In genomic region chr19:47219622-47220021, GRCm38 (mm10) we compare ENCODE assay signal across 14 mouse cellular contexts. TPM values are rescaled to one million over a fixed set of nuclear protein-coding genes. Genes with fewer than 3 reads are reported as not detected.
A peak's percentile ranks its signal among the peaks of the same experiment; 100 is the strongest.
DNase-seq lines count a peak whose midpoint lies in the region; ATAC-seq lines count a peak whose summit lies in the region.
"Had no signal": no experiment of that assay in that cellular context is flagged by ENCODE, and none has a peak within 500 bp of the region (broad histone marks: within the 10 kb centered on the region; RNA-seq: fewer than 3 reads in every experiment).

No protein-coding gene starts in this region.

- no peaks in the 10 kb centered on the region for H3K36me3 ChIP-seq in forebrain, embryonic 10.5 days (replicated peaks)
- H3K36me3 ChIP-seq: neural tube, embryonic 12.5 days had no signal

- H3K9me3 ChIP-seq in forebrain, embryonic 10.5 days = no peaks in the 10 kb centered on the region
- H3K9me3 ChIP-seq: neural tube, embryonic 12.5 days had no signal

- peak; percentile 30 to 32; a peak in 1 of 4 replicates for ATAC-seq in hematopoietic stem cell, adult 5-6 weeks (replicated peaks in 1 of 2; ENCODE audit: insufficient read depth in 1 of 2, low FRiP score in 2 of 2, low TSS enrichment in 1 of 2, low read depth in 1 of 2, poor library complexity in 2 of 2, severe bottlenecking in 2 of 2)
- ATAC-seq: forebrain, embryonic 14.5 days; intestine, postnatal 0 days; Patski had no signal

- H3K4me3 ChIP-seq in forebrain, embryonic 10.5 days = no peak overlapping the region
- H3K4me3 ChIP-seq: heart, adult 2 months; neural tube, embryonic 12.5 days had no signal

- 0 out of 2 replicates have a peak, but pooled peaks cover 5% of the 10 kb centered on the region for H3K27me3 ChIP-seq in forebrain, embryonic 10.5 days (ENCODE audit: poor library complexity, severe bottlenecking)
- H3K27me3 ChIP-seq: Patski had no signal

- no peak overlapping the region for H3K27ac ChIP-seq in forebrain, embryonic 10.5 days
- H3K27ac ChIP-seq: heart, adult 2 months; neural tube, embryonic 12.5 days had no signal

- H3K4me1 ChIP-seq in forebrain, embryonic 10.5 days = 0 out of 2 replicates have a peak, but pooled peaks cover 3% of the 10 kb centered on the region
- H3K4me1 ChIP-seq: neural tube, embryonic 12.5 days had no signal

- 92% methylated on average over 4 of the region's 4 CpGs for WGBS in forebrain, embryonic 10.5 days

- DNase-seq in 3134 (ENCODE audit: extremely low read depth, insufficient read length, low spot score) = peak; percentile 81
- DNase-seq in 3T3-L1 (ENCODE audit: low read depth, low spot score) = peak; percentile 92
- DNase-seq in adrenal gland, postnatal 10 days = peak; percentile 61
- no peak for DNase-seq in forebrain, embryonic 10.5 days (ENCODE audit: extremely low spot score, low spot score)
- DNase-seq in embryo, embryonic 10.5 days (ENCODE audit: low spot score) = no peak
- DNase-seq in layer of hippocampus, adult 8-10 months (ENCODE audit: low spot score in 2 of 2) = no peak
- DNase-seq: heart, adult 2 months; heart, postnatal 36 days; thymus, postnatal 4 days had no signal

RNA-seq across cellular contexts. Expression of gene Neurl1a, which starts 41.0 kb away (rescaled TPM):
- 10 to 100 TPM; 13.6 to 19.4 TPM for total RNA-seq in adrenal gland, postnatal 10 days (2021)
- total RNA-seq in hematopoietic stem cell, adult 5-6 weeks (2017) = not detected in 2 replicates
- polyA plus RNA-seq in forebrain, embryonic 10.5 days (2016; fragmentation: Nextera tagmentation; extraction: Ambion mirVana) = 4.1 and 5.2 TPM in 2 replicates
- total RNA-seq in layer of hippocampus, adult 8-10 months (2022) = 100 to 1,000 TPM; 144 to 170 (median 155) TPM

Comparison
In these comparisons a context has a peak if more than half of its experiments do, and no peak if none do; other contexts are left out.
1. DNase-seq: peak in 3134 (single experiment), 3T3-L1 (single experiment) and adrenal gland, postnatal 10 days (single experiment); none in forebrain, embryonic 10.5 days (single experiment), embryo, embryonic 10.5 days (single experiment) and layer of hippocampus, adult 8-10 months (0 of 2).
2. RNA of gene Neurl1a, which starts 41.0 kb away (total RNA-seq): 144 to 170 TPM in layer of hippocampus, adult 8-10 months and 13.6 to 19.4 TPM in adrenal gland, postnatal 10 days; not detected in hematopoietic stem cell, adult 5-6 weeks; every median in the first group is over 10 times any median in the second.